Mouse (Mus musculus): ENCODE measurements around the gene Cct7.

GRCm38 (mm10) chr6:85501571-85502102, 50.3 kb downstream of the Cct7 start:
- TF ChIP-seq CTCF (IDR thresholded peaks at IDR 0.05; ENCODE audit: control insufficient read depth, insufficient read depth, insufficient replicate concordance, low read depth, low read length) (no peak), POLR2A (IDR thresholded peaks at IDR 0.05; ENCODE audit: control insufficient read depth, low read depth, low read length) (no peak)
